Mouse (Mus musculus): ENCODE results near the gene Ifna11. TPM values are rescaled to one million over a fixed set of nuclear protein-coding genes. Genes with fewer than 3 reads are reported as not detected.
"Not testable (repeated sequence)": the region's sequence is repeated elsewhere in the genome, so short reads cannot be mapped to it uniquely, and the experiment has no call there.

Ifna11 gene
- total RNA-seq (2017): not detected in 2 replicates

DNA sequence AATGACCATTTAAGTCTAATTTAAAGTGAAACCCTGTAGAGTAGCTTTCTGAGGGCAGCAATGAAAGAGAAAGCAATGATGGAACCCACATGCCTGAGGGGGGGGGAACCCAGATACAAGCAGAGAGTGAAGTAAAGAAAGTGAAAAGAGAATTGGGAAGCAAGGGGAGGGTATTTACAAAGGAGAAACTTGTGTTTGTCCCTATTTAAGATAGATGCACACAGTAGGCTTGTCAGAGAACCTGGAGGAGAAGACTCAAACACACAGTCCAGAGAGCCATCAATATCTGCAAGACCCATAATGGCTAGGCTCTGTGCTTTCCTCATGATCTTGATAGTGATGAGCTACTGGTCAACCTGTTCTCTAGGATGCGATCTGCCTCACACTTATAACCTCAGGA lies at the start of gene Ifna11:
Gene Ifna11, plus strand, starts transcription at position 301 of the 400 bp plus-strand sequence.
- no peak for ATAC-seq (replicated peaks; ENCODE audit: low read depth, poor library complexity, severe bottlenecking)

DNA sequence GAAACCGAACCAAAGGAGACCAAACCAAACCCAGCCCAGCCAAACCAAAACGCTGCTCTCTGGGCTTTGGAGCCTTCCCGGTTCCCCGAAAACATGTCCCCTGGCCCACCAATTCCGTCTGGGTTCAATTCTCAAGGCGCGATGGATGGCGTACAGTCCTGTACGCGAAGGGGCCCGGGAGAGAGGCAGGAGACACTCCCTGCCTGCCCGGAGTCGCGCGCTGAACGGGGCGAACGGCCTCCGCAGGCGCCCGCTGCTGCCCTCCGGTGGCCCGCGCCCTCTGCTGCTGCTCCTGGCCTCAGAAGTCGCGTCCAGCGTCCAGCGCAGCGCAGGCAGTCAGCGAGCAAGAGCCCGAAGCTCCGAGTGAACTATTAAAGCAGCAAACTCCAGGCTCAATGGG lies 46.2 kb upstream of the Ifna11 start, which contains the start of gene Gm13290:
Gene Gm13290, plus strand, starts transcription at position 301 of the 400 bp plus-strand sequence.
- ATAC-seq (replicated peaks; ENCODE audit: low read depth, poor library complexity, severe bottlenecking): not testable (repeated sequence)

DNA sequence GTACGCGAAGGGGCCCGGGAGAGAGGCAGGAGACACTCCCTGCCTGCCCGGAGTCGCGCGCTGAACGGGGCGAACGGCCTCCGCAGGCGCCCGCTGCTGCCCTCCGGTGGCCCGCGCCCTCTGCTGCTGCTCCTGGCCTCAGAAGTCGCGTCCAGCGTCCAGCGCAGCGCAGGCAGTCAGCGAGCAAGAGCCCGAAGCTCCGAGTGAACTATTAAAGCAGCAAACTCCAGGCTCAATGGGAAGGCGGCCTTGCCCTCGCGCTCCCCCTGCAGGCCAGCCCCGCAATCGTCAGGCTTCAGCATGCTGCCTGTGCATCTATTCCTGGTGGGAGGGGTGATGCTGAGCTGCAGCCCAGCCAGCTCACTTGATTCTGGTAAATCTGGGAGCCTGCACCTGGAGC lies 43.1 kb upstream of the Ifna11 start, which contains the start of gene Gm13289:
Gene Gm13289, plus strand, starts transcription at position 301 of the 400 bp plus-strand sequence.
- ATAC-seq (replicated peaks; ENCODE audit: low read depth, poor library complexity, severe bottlenecking): not testable (repeated sequence)

DNA sequence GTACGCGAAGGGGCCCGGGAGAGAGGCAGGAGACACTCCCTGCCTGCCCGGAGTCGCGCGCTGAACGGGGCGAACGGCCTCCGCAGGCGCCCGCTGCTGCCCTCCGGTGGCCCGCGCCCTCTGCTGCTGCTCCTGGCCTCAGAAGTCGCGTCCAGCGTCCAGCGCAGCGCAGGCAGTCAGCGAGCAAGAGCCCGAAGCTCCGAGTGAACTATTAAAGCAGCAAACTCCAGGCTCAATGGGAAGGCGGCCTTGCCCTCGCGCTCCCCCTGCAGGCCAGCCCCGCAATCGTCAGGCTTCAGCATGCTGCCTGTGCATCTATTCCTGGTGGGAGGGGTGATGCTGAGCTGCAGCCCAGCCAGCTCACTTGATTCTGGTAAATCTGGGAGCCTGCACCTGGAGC lies 40.2 kb upstream of the Ifna11 start, which contains the start of gene Gm13272:
Gene Gm13272, plus strand, starts transcription at position 301 of the 400 bp plus-strand sequence.
- not testable (repeated sequence) for ATAC-seq (replicated peaks; ENCODE audit: low read depth, poor library complexity, severe bottlenecking)

DNA sequence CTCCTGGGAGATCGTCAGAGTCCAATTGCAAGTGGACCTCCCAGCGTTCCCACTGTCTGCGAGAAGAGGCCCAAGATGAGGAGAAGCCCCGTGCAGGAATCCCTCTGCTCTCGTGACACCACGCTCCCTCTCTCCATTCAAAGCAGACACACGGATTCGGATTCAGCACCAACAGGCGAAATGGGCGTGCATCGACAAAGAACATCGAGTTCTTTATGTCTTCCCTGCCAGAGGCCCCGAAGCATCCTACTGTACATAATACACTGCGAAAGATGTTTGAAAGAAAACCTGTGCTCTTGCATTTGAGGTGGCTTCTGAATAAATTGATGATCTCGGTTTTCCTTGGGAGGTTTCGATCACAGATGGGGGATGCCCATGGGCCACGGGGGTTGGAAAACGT lies 39.4 kb upstream of the Ifna11 start:
- ATAC-seq (replicated peaks; ENCODE audit: low read depth, poor library complexity, severe bottlenecking): not testable (repeated sequence)

DNA sequence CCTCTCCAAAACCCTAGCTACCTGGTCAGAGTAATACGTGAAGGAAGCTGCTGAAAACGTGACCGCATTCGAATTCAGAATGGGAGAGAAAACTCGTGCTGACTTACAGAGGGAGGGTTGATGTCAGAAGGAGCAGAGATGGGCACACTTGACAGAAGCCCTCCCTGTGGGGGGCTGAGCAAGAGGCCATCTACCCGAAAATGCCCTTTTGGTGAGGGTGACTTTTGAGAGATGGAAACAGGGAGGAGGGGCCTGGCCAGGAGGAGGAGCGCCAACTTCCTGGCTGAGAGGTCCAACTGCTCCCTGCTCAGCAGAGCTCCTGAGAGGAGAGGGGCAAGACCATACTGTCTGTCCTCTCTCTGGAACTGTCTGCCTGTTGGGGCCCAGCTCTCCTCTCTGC lies 37.9 kb upstream of the Ifna11 start, which contains the start of gene Ifnz:
Gene Ifnz, plus strand, starts transcription at position 301 of the 400 bp plus-strand sequence.
- not testable (repeated sequence) for ATAC-seq (replicated peaks; ENCODE audit: low read depth, poor library complexity, severe bottlenecking)

DNA sequence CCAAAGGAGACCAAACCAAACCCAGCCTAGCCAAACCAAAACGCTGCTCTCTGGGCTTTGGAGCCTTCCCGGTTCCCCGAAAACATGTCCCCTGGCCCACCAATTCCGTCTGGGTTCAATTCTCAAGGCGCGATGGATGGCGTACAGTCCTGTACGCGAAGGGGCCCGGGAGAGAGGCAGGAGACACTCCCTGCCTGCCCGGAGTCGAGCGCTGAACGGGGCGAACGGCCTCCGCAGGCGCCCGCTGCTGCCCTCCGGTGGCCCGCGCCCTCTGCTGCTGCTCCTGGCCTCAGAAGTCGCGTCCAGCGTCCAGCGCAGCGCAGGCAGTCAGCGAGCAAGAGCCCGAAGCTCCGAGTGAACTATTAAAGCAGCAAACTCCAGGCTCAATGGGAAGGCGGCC lies 37.4 kb upstream of the Ifna11 start:
- not testable (repeated sequence) for ATAC-seq (replicated peaks; ENCODE audit: low read depth, poor library complexity, severe bottlenecking)

DNA sequence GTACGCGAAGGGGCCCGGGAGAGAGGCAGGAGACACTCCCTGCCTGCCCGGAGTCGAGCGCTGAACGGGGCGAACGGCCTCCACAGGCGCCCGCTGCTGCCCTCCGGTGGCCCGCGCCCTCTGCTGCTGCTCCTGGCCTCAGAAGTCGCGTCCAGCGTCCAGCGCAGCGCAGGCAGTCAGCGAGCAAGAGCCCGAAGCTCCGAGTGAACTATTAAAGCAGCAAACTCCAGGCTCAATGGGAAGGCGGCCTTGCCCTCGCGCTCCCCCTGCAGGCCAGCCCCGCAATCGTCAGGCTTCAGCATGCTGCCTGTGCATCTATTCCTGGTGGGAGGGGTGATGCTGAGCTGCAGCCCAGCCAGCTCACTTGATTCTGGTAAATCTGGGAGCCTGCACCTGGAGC lies 34.4 kb upstream of the Ifna11 start, which contains the start of gene Gm13276:
Gene Gm13276, plus strand, starts transcription at position 301 of the 400 bp plus-strand sequence.
- ATAC-seq (replicated peaks; ENCODE audit: low read depth, poor library complexity, severe bottlenecking): not testable (repeated sequence)

DNA sequence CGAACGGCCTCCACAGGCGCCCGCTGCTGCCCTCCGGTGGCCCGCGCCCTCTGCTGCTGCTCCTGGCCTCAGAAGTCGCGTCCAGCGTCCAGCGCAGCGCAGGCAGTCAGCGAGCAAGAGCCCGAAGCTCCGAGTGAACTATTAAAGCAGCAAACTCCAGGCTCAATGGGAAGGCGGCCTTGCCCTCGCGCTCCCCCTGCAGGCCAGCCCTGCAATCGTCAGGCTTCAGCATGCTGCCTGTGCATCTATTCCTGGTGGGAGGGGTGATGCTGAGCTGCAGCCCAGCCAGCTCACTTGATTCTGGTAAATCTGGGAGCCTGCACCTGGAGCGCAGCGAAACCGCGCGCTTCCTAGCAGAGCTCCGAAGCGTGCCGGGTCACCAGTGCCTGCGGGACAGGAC lies 31.4 kb upstream of the Ifna11 start, which contains the start of gene Gm13277:
Gene Gm13277, plus strand, starts transcription at position 231 of the 400 bp plus-strand sequence.
- ATAC-seq (replicated peaks; ENCODE audit: low read depth, poor library complexity, severe bottlenecking): not testable (repeated sequence)

DNA sequence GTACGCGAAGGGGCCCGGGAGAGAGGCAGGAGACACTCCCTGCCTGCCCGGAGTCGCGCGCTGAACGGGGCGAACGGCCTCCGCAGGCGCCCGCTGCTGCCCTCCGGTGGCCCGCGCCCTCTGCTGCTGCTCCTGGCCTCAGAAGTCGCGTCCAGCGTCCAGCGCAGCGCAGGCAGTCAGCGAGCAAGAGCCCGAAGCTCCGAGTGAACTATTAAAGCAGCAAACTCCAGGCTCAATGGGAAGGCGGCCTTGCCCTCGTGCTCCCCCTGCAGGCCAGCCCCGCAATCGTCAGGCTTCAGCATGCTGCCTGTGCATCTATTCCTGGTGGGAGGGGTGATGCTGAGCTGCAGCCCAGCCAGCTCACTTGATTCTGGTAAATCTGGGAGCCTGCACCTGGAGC lies 28.5 kb upstream of the Ifna11 start, which contains the start of gene Gm13278:
Gene Gm13278, plus strand, starts transcription at position 301 of the 400 bp plus-strand sequence.
- not testable (repeated sequence) for ATAC-seq (replicated peaks; ENCODE audit: low read depth, poor library complexity, severe bottlenecking)

DNA sequence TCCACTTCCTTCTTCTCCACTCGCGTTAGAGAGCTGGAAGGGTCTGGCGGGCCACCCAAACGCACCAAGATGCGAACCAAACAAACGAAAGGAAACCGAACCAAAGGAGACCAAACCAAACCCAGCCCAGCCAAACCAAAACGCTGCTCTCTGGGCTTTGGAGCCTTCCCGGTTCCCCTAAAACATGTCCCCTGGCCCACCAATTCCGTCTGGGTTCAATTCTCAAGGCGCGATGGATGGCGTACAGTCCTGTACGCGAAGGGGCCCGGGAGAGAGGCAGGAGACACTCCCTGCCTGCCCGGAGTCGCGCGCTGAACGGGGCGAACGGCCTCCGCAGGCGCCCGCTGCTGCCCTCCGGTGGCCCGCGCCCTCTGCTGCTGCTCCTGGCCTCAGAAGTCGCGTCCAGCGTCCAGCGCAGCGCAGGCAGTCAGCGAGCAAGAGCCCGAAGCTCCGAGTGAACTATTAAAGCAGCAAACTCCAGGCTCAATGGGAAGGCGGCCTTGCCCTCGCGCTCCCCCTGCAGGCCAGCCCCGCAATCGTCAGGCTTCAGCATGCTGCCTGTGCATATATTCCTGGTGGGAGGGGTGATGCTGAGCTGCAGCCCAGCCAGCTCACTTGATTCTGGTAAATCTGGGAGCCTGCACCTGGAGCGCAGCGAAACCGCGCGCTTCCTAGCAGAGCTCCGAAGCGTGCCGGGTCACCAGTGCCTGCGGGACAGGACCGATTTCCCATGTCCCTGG lies 25.7 kb upstream of the Ifna11 start, which contains the start of gene Gm13275:
Gene Gm13275, plus strand, starts transcription at position 552 of the 740 bp plus-strand sequence.
- not testable (repeated sequence) for ATAC-seq (replicated peaks; ENCODE audit: low read depth, poor library complexity, severe bottlenecking)

DNA sequence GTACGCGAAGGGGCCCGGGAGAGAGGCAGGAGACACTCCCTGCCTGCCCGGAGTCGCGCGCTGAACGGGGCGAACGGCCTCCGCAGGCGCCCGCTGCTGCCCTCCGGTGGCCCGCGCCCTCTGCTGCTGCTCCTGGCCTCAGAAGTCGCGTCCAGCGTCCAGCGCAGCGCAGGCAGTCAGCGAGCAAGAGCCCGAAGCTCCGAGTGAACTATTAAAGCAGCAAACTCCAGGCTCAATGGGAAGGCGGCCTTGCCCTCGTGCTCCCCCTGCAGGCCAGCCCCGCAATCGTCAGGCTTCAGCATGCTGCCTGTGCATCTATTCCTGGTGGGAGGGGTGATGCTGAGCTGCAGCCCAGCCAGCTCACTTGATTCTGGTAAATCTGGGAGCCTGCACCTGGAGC lies 22.7 kb upstream of the Ifna11 start, which contains the start of gene Gm13279:
Gene Gm13279, plus strand, starts transcription at position 301 of the 400 bp plus-strand sequence.
- ATAC-seq (replicated peaks; ENCODE audit: low read depth, poor library complexity, severe bottlenecking): not testable (repeated sequence)

DNA sequence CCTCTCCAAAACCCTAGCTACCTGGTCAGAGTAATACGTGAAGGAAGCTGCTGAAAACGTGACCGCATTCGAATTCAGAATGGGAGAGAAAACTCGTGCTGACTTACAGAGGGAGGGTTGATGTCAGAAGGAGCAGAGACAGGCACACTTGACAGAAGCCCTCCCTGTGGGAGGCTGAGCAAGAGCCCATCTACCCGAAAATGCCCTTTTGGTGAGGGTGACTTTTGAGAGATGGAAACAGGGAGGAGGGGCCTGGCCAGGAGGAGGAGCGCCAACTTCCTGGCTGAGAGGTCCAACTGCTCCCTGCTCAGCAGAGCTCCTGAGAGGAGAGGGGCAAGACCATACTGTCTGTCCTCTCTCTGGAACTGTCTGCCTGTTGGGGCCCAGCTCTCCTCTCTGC lies 20.4 kb upstream of the Ifna11 start, which contains the start of gene Gm13285:
Gene Gm13285, plus strand, starts transcription at position 301 of the 400 bp plus-strand sequence.
- not testable (repeated sequence) for ATAC-seq (replicated peaks; ENCODE audit: low read depth, poor library complexity, severe bottlenecking)

DNA sequence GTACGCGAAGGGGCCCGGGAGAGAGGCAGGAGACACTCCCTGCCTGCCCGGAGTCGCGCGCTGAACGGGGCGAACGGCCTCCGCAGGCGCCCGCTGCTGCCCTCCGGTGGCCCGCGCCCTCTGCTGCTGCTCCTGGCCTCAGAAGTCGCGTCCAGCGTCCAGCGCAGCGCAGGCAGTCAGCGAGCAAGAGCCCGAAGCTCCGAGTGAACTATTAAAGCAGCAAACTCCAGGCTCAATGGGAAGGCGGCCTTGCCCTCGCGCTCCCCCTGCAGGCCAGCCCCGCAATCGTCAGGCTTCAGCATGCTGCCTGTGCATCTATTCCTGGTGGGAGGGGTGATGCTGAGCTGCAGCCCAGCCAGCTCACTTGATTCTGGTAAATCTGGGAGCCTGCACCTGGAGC lies 16.8 kb upstream of the Ifna11 start, which contains the start of gene Gm13287:
Gene Gm13287, plus strand, starts transcription at position 301 of the 400 bp plus-strand sequence.
- not testable (repeated sequence) for ATAC-seq (replicated peaks; ENCODE audit: low read depth, poor library complexity, severe bottlenecking)

DNA sequence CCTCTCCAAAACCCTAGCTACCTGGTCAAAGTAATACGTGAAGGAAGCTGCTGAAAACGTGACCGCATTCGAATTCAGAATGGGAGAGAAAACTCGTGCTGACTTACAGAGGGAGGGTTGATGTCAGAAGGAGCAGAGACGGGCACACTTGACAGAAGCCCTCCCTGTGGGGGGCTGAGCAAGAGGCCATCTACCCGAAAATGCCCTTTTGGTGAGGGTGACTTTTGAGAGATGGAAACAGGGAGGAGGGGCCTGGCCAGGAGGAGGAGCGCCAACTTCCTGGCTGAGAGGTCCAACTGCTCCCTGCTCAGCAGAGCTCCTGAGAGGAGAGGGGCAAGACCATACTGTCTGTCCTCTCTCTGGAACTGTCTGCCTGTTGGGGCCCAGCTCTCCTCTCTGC lies 14.5 kb upstream of the Ifna11 start, which contains the start of gene Gm13288:
Gene Gm13288, plus strand, starts transcription at position 301 of the 400 bp plus-strand sequence.
- not testable (repeated sequence) for ATAC-seq (replicated peaks; ENCODE audit: low read depth, poor library complexity, severe bottlenecking)

DNA sequence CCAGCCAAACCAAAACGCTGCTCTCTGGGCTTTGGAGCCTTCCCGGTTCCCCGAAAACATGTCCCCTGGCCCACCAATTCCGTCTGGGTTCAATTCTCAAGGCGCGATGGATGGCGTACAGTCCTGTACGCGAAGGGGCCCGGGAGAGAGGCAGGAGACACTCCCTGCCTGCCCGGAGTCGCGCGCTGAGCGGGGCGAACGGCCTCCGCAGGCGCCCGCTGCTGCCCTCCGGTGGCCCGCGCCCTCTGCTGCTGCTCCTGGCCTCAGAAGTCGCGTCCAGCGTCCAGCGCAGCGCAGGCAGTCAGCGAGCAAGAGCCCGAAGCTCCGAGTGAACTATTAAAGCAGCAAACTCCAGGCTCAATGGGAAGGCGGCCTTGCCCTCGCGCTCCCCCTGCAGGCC lies 14.0 kb upstream of the Ifna11 start:
- not testable (repeated sequence) for ATAC-seq (replicated peaks; ENCODE audit: low read depth, poor library complexity, severe bottlenecking)

DNA sequence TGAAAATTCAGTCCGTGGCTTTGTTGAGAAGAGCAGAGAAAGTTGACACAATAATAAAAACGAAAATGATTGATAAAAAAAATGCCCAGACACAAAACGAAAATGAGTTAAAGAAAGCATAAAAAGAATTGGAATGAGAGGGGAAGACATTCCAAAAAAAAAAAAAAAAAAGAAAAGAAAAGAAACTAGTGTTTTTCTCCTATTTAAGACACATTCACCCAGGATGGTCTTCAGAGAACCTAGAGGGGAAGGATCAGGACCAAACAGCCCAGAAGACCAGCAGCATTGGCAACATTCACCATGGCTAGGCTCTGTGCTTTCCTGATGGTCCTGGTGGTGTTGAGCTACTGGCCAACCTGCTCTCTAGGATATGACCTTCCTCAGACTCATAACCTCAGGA lies 3.8 kb upstream of the Ifna11 start, which contains the start of gene Ifna7:
Gene Ifna7, plus strand, starts transcription at position 301 of the 400 bp plus-strand sequence.
- no peak for ATAC-seq (replicated peaks; ENCODE audit: low read depth, poor library complexity, severe bottlenecking)

DNA sequence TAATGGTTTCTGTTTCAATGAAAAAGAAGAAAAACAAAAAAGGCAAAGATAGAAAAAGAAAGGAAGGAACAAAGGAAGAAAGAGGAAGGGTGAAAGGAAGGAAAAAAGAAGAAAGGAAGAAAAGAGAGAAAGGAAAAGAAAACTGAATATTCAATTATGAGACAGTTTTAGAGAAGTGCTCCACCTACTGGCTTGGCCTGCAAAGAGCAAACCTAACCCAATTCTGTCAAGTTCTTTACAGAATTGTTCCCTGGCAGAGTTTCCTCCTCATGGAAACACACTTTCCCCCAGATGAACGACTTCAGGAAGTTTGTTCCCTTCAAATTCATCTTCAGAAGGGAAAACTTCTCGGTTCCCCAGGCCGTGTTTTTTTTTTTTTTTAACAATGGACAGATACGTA lies 3.2 kb downstream of the Ifna11 start:
- ATAC-seq (replicated peaks; ENCODE audit: low read depth, poor library complexity, severe bottlenecking): no peak

DNA sequence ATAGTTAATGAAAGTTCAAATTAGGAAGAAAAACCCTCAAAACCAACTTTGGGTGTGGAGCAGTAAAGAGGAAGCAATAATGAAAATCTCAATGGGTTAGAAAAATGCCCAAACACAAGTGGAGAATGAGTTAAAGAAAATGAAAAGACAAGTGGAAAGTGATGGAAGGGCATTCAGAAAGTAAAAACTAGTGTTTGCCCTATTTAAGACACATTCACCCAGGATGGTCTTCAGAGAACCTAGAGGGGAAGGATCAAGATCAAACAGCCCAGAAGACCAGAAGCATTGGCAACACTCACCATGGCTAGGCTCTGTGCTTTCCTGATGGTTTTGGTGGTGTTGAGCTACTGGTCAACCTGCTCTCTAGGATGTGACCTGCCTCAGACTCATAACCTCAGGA lies 7.4 kb downstream of the Ifna11 start, which contains the start of gene Ifna6:
Gene Ifna6, plus strand, starts transcription at position 301 of the 400 bp plus-strand sequence.
- not testable (repeated sequence) for ATAC-seq (replicated peaks; ENCODE audit: low read depth, poor library complexity, severe bottlenecking)

DNA sequence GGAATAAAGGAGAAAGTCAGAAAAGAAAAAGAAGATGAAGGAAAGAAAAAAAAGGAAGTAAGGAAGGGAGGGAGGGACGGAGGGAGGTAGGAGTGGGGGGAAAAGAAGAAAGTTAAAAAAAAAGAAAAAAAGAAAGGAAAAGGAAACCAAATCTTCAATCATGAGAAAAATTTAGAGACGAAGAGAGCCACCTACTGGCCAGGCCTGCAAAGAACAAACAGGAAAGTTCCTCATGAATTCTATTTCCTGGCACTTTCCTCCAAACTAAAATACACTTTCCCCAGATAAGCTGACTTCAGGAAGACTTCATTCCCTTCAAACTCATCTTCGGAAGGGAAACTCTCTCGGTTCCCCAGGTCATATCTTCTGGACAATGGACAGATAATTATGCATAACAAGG lies 10.8 kb downstream of the Ifna11 start:
- no peak; the same call in 1 of the 2 replicates for ATAC-seq (replicated peaks; ENCODE audit: low read depth, poor library complexity, severe bottlenecking)

All from common myeloid progenitor, adult 5-6 weeks (primary cell).